Mouse (Mus musculus) heart, adult 9 months (tissue): ENCODE results near the gene Slc30a7.

Experiments
- DNase-seq, 2 experiments: peaks; one replicate each; pipeline ENCODE4 v3.0.0; 2022; ENCODE audit warnings: low spot score in 2 of 2

Gene Slc30a7

GRCm38 (mm10) chr3:115992103-115992502 lies 15.1 kb downstream of the Slc30a7 start:
- peak in 1 of 2 experiments; percentile 10 for DNase-seq

- DNase-seq: no peak
These were observed 21.9 kb downstream of the Slc30a7 start for GRCm38 (mm10) chr3:115985183-115985892.

- DNase-seq: no peak
These were observed 22.6 kb downstream of the Slc30a7 start for GRCm38 (mm10) chr3:115984653-115985052.

- no peak for DNase-seq
These were observed 24.0 kb downstream of the Slc30a7 start for GRCm38 (mm10) chr3:115983217-115983616.

GRCm38 (mm10) chr3:115979000-115979399 lies 28.2 kb downstream of the Slc30a7 start:
- no peak for DNase-seq

- DNase-seq: no peak
These were observed 32.2 kb downstream of the Slc30a7 start for GRCm38 (mm10) chr3:115974995-115975394.

- DNase-seq: no peak
These were observed 33.0 kb downstream of the Slc30a7 start for GRCm38 (mm10) chr3:115974228-115974627.

GRCm38 (mm10) chr3:115971891-115972646 lies 35.1 kb downstream of the Slc30a7 start:
- DNase-seq: no peak

- no peak for DNase-seq
These were observed 36.0 kb downstream of the Slc30a7 start for GRCm38 (mm10) chr3:115971045-115971785.

- no peak for DNase-seq
These were observed 38.3 kb downstream of the Slc30a7 start for GRCm38 (mm10) chr3:115968745-115969530.

GRCm38 (mm10) chr3:115964071-115964470 lies 43.1 kb downstream of the Slc30a7 start:
- no peak for DNase-seq

- no peak for DNase-seq
These were observed 43.6 kb downstream of the Slc30a7 start for GRCm38 (mm10) chr3:115963597-115963996.

- DNase-seq: no peak
These were observed 45.2 kb downstream of the Slc30a7 start for GRCm38 (mm10) chr3:115962028-115962415.

GRCm38 (mm10) chr3:115961311-115962027 lies 45.7 kb downstream of the Slc30a7 start:
- DNase-seq: no peak

- DNase-seq: no peak
These were observed 50.0 kb downstream of the Slc30a7 start for GRCm38 (mm10) chr3:115957223-115957622.

- no peak for DNase-seq
These were observed 54.1 kb downstream of the Slc30a7 start for GRCm38 (mm10) chr3:115953088-115953487.

GRCm38 (mm10) chr3:115952356-115952755 lies 54.9 kb downstream of the Slc30a7 start:
- no peak for DNase-seq

- DNase-seq: peak in 1 of 2 experiments; percentile 19
These were observed 56.0 kb downstream of the Slc30a7 start for GRCm38 (mm10) chr3:115951221-115951620.

- peak in 1 of 2 experiments; percentile 21 for DNase-seq
These were observed 57.0 kb downstream of the Slc30a7 start for GRCm38 (mm10) chr3:115949921-115950877.
